Mouse (Mus musculus): ENCODE results near the gene Olfr350. TPM values are rescaled to one million over a fixed set of nuclear protein-coding genes. Genes with fewer than 3 reads are reported as not detected.

The Olfr350 gene
- total RNA-seq (2022): not detected

DNA sequence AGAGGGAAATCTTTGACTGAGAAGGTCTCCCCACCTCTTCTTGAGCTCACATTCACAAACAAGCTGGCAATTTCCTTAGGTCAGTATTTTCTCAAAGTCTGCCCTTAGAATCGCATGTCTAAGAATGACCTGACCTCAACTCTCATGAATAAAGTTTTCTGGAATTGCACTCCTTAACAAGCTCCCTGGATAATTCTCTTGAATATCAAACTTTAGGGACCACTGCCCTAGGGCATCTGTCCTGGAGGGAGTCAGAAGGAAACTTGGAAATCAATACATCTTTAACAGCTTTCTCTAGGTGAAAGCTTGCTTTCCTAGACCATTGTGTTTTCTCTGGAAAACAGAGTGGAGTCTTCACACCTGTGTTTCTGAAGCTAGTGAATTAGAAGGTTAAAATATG is at the start of gene Olfr350:
TSS of gene Olfr350 (plus strand) at position 301 of the 400 bp plus-strand sequence.
- no peak for DNase-seq (ENCODE audit: low spot score)

DNA sequence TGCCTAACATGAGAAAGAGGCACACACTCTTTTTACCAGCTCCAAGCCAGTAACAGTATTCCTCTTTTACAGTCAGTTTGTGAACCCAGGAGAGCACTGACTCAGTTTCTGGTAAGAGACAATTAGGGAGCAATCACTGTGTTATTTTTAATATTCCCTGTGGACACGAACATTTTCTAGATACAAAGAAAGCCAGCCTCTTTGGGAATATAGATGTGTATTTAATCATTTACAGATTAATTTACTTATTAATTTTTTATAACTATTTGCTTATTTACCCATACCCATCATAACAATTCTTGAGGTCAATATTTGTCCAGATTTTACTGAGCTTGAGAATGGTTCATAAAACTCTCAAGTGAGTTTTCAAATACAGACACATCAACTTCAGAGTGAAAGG is 29.2 kb upstream of the Olfr350 start, which contains the start of gene Olfr3:
TSS of gene Olfr3 (minus strand) at position 101 of the 400 bp plus-strand sequence.
- DNase-seq (ENCODE audit: low spot score): no peak

DNA sequence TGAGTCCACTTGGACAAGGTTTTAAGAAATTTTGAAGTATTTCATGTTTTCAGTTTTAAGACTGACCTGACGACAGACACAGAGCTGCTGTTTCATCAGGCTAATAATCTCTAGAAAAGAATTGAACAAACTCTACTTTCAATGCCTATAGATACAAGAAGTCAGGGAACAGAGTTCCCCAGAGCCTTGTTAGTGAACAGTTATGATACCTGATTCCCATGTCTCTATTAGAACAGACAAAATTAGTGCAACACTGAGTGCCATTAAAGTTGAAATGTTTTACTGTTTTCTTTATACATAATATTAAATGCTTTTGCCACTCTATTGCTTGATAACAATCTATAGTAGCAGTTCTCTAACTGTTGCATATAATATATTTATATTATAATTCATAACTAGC is 16.4 kb downstream of the Olfr350 start, which contains the start of gene Olfr351:
TSS of gene Olfr351 (minus strand) at position 101 of the 400 bp plus-strand sequence.
- DNase-seq (ENCODE audit: low spot score): no peak

DNA sequence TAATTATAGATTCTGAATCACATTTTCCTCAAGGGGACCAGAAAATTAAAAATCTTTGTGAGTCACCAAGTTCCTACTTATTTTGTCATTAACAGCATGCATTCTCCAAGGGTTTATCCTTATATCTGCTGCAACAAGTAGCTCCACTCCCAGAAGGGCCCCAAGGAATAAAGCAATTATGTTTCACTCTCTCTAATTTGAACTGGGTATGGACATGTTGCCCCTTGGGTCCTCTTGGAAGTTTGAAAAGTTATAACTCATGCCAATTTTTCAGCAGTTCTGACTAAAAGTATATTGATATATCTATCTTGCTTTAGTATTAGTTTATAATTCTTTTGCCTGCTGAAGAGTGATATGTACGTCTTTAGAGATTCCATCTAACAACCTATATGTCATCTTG is 22.1 kb downstream of the Olfr350 start, which contains the start of gene Olfr352:
TSS of gene Olfr352 (plus strand) at position 301 of the 400 bp plus-strand sequence.
- no peak for DNase-seq (ENCODE audit: low spot score)

DNA sequence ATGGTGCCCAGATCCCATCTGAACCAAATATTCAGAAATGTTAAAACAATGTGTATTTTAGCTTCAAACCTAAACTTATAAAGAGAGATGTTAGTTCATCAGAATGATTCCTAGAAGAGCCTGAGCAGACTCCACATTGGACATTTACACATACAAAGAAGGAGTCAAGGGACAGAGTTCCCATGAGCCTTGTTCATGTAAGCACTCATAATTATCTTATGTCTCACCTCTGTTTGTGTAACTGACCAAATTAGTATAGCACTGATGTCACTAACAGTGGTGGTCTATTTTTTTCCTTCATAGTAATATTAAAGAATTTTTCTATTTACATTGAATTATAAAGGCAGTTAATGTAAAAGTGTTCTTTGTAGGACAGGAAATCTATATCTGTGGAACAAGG is 46.7 kb downstream of the Olfr350 start, which contains the start of gene Olfr353:
TSS of gene Olfr353 (minus strand) at position 101 of the 400 bp plus-strand sequence.
- DNase-seq (ENCODE audit: low spot score): no peak

DNA sequence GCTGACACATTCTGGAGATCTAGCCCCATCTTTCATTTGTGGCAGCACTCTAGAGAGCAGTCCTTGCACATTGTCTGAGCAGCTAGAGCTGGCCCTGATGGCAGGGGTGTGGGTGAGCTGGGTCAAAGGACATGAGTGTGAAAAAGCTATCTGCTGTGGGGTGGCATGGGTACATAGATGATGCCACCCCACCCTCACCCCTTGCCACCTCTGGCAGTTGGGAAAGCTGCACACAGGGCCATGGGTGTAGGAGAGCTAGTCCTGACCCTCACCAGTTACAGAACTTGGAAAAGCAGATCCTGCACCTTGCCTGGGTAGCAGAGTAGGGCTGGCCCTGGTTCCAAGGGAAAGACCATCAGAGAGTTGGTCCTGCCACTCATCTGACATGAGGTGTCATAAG is 51.0 kb downstream of the Olfr350 start:
- no peak for DNase-seq (ENCODE audit: low spot score)

Other genes starting within 250 kb of the Olfr350 start
- not detected for gene Olfr345, start 206.3 kb upstream of the Olfr350 start, total RNA-seq (2022)
- not detected for gene Olfr346, start 160.5 kb upstream of the Olfr350 start, total RNA-seq (2022)
- gene Olfr347, start 114.4 kb upstream of the Olfr350 start, total RNA-seq (2022): not detected
- not detected for gene Olfr348, start 62.0 kb upstream of the Olfr350 start, total RNA-seq (2022)
- gene Olfr50, start 55.8 kb upstream of the Olfr350 start, total RNA-seq (2022): not detected
- not detected for gene Olfr3, start 29.3 kb upstream of the Olfr350 start, total RNA-seq (2022)
- not detected for gene Olfr351, start 16.4 kb downstream of the Olfr350 start, total RNA-seq (2022)
- not detected for gene Olfr352, start 22.1 kb downstream of the Olfr350 start, total RNA-seq (2022)
- gene Olfr353, start 46.6 kb downstream of the Olfr350 start, total RNA-seq (2022): not detected
- gene Olfr354, start 59.4 kb downstream of the Olfr350 start, total RNA-seq (2022): not detected
- not detected for gene Olfr355, start 82.6 kb downstream of the Olfr350 start, total RNA-seq (2022)
- not detected for gene Olfr356, start 90.8 kb downstream of the Olfr350 start, total RNA-seq (2022)
- gene Olfr357, start 147.5 kb downstream of the Olfr350 start, total RNA-seq (2022): not detected
- gene Olfr358, start 163.0 kb downstream of the Olfr350 start, total RNA-seq (2022): not detected
- not detected for gene Olfr360, start 219.4 kb downstream of the Olfr350 start, total RNA-seq (2022)
- not detected for gene Olfr361, start 243.0 kb downstream of the Olfr350 start, total RNA-seq (2022)